Mouse (Mus musculus) stomach, postnatal 0 days (tissue): ENCODE data around the gene Rxylt1. TPM values are rescaled to one million over a fixed set of nuclear protein-coding genes. Genes with fewer than 3 reads are reported as not detected.

Source experiments
- ATAC-seq: fragments of 200-750 bp; cut with Nextera tagmentation; 2 replicates; pipeline ENCODE4 v1.8.0; 2017; ENCODE audit not compliant: low FRiP score, low TSS enrichment
- DNase-seq: peaks from one replicate; pipeline ENCODE4 v3.0.0-alpha.2; 2016; ENCODE audit warnings: low spot score
- H3K27ac ChIP-seq: fragments of 300-500 bp; sonication (generic); replicated peaks from 2 replicates; pipeline ENCODE4 v1.5.1; 2014; ENCODE audit warnings: mild to moderate bottlenecking, control low read depth
- H3K27me3 ChIP-seq: fragments of 300-500 bp; sonication (generic); 2 replicates; pipeline ENCODE4 v1.6.1; 2014; ENCODE audit warnings: low read length; ENCODE audit not compliant: control insufficient read depth, insufficient read depth
- H3K36me3 ChIP-seq: fragments of 300-500 bp; sonication (generic); 2 replicates; pipeline ENCODE4 v1.6.1; 2014; ENCODE audit warnings: low read length, mixed read lengths; ENCODE audit not compliant: control insufficient read depth, insufficient read depth
- H3K4me1 ChIP-seq: fragments of 300-500 bp; sonication (generic); replicated peaks from 2 replicates; pipeline ENCODE4 v1.6.1; 2014; ENCODE audit warnings: antibody characterized with exemption; ENCODE audit not compliant: control insufficient read depth, insufficient read depth
- H3K4me2 ChIP-seq: fragments of 300-500 bp; sonication (generic); replicated peaks from 2 replicates; pipeline ENCODE4 v1.6.1; 2014; ENCODE audit warnings: low read depth, mild to moderate bottlenecking, control low read depth, moderate library complexity
- H3K4me3 ChIP-seq: fragments of 300-500 bp; sonication (generic); 2 replicates; pipeline ENCODE4 v1.5.1; 2014; ENCODE audit warnings: low read depth, low read length, control low read depth
- H3K9ac ChIP-seq: fragments of 300-500 bp; sonication (generic); 2 replicates; pipeline ENCODE4 v1.6.1; 2014; ENCODE audit warnings: mild to moderate bottlenecking, low read length, control low read depth, mixed read lengths
- H3K9me3 ChIP-seq: fragments of 300-500 bp; sonication (generic); 2 replicates; pipeline ENCODE4 v1.6.1; 2016; ENCODE audit warnings: low read length; ENCODE audit not compliant: control insufficient read depth
- CTCF ChIP-seq: IDR thresholded peaks from 2 replicates; pipeline ENCODE4 v1.5.1; 2016; ENCODE audit warnings: antibody characterized with exemption, low read depth, mild to moderate bottlenecking, moderate library complexity
- EP300 ChIP-seq: optimal IDR thresholded peaks from 2 replicates; pipeline ENCODE3; 2016; ENCODE audit warnings: antibody characterized with exemption
- WGBS: fragments of 180-500 bp; shearing (Covaris S2); extraction: QIAGEN DNeasy Blood & Tissue Kit; methylation state at CpG from one replicate; pipeline ENCODE4 v1.1.7; 2014; 5-methylcytosine and 5-hydroxymethylcytosine counted together
- polyA plus RNA-seq: library from polyadenylated mRNA; unstranded; fragments of >200 nt; fragmentation: Nextera tagmentation; extraction: Ambion mirVana; gene quantifications from 2 replicates; pipeline ENCODE4 v1.2.1, GENCODE M21; 2015

Rxylt1 gene
- polyA plus RNA-seq, 1 experiment from 2014 or later: 45.8 TPM

DNA sequence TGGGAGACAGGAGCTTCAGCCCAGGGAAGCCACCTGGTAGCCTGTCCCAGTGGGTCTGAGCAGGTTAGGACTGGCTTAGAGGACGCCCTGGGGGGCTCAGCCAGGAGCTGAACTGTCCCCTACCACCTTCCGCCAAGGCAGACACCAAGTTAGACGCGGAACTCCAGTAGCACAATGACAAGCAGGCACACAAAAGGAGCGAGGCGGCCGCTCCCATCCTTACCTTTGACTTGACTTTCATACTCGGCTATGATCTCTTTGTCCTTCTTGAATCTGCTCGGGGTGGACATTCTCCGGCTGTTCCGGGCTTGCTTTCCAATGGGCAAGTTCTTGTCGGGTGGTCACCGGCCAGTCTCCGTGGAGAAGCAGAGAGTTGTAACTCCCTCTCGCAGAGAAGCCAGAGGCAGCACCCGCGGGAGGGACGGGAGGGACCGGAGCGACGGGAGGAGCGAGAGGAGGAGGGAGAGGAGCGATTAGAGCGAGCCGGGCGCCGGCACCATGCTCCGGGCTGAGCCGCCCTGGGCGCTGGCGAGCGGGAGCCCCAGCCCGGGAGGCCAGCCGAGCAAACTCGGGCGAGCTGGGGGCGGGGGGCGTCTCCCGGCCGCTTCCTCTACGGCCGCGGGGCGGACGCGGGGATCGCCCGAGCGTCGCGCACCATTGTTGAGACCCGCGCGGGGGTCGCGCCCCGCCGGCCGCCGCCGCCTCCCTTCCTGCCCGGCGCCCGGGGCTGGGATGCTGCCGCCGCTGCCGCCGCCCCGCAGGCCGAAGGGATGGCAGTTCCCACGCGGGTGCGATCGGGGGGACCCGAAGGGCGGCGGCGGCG, 50.1 kb downstream of the Rxylt1 start, which contains the start of gene Srgap1:
Gene Srgap1 (minus strand): TSS at position 412 of the 823 bp plus-strand sequence.
- peak within 1 kb of the TSS; percentile 86 for H3K27ac ChIP-seq
- 1% methylated on average over 46 of the region's 79 CpGs for WGBS
- ATAC-seq (peak; percentile 72), DNase-seq (peak; percentile 72)
- no peaks in the 10 kb centered on the region for H3K36me3 ChIP-seq
- H3K4me1 ChIP-seq: 0 out of 2 replicates have a peak, but pooled peaks cover 2% of the 10 kb centered on the region
- H3K9ac ChIP-seq: peak within 1 kb of the TSS; percentile 78
- peak within 1 kb of the TSS; percentile 84 for H3K4me3 ChIP-seq
- TF ChIP-seq CTCF: no peak
- TF ChIP-seq EP300: no peak
- no peaks in the 10 kb centered on the region for H3K9me3 ChIP-seq
- H3K4me2 ChIP-seq: peak within 1 kb of the TSS; percentile 72
- H3K27me3 ChIP-seq: no peaks in the 10 kb centered on the region

- Histone ChIP-seq H3K9ac (peak overlapping the region; percentile 78), H3K27me3 (no peaks in the 10 kb centered on the region), H3K27ac (peak overlapping the region; percentile 86), H3K9me3 (no peaks in the 10 kb centered on the region), H3K36me3 (no peaks in the 10 kb centered on the region), H3K4me3 (peak overlapping the region; percentile 84), H3K4me1 (0 out of 2 replicates have a peak, but pooled peaks cover 2% of the 10 kb centered on the region), H3K4me2 (peak overlapping the region; percentile 72)
- ATAC-seq (no peak), DNase-seq (no peak)
- TF ChIP-seq EP300: no peak
- no peak for TF ChIP-seq CTCF
- 2% methylated on average over 13 of the region's 13 CpGs for WGBS
These were observed 50.7 kb downstream of the Rxylt1 start for GRCm38 (mm10) chr10:122046511-122046903.

DNA sequence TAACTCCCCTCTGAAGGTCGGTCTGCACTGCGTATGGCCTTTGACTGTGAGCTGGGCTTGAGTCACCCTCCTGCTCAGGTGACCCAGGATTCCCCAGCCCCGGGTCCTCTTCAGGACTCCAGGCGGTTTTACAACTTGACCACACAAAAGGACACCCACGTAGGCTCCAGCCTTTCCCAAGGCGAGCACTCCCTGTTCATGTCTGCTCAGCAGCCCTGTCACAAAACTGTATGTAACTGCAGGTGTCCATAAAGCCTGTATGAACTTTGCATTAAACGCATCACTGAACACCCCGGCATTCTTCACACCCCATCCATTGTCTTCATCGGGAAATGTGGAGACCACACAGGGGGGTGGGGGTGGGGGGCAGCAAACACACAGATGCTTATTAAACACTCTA, 51.2 kb downstream of the Rxylt1 start:
- Histone ChIP-seq H3K4me1 (0 out of 2 replicates have a peak, but pooled peaks cover 2% of the 10 kb centered on the region), H3K9ac (peak overlapping the region; percentile 1; the same call in 1 of the 2 replicates), H3K27me3 (no peaks in the 10 kb centered on the region), H3K9me3 (no peaks in the 10 kb centered on the region), H3K27ac (0 out of 2 replicates have a peak overlapping the region, but pooled peaks have one; percentile 35), H3K4me2 (peak overlapping the region; percentile 72), H3K36me3 (no peaks in the 10 kb centered on the region), H3K4me3 (peak overlapping the region; percentile 84)
- TF ChIP-seq CTCF: no peak
- TF ChIP-seq EP300: no peak
- peak; percentile 29 for DNase-seq
- no peak for ATAC-seq
- WGBS: 31% methylated on average over 9 of the region's 9 CpGs

GRCm38 (mm10) chr10:122044926-122045325, 52.2 kb downstream of the Rxylt1 start:
- Histone ChIP-seq H3K4me1 (0 out of 2 replicates have a peak, but pooled peaks cover 2% of the 10 kb centered on the region), H3K4me2 (no peak overlapping the region), H3K36me3 (no peaks in the 10 kb centered on the region), H3K4me3 (no peak overlapping the region), H3K9ac (no peak overlapping the region), H3K27me3 (no peaks in the 10 kb centered on the region), H3K9me3 (no peaks in the 10 kb centered on the region), H3K27ac (no peak overlapping the region; the same call in 1 of the 2 replicates)
- TF ChIP-seq EP300 (no peak), CTCF (no peak)
- 87% methylated on average over 4 of the region's 4 CpGs for WGBS
- ATAC-seq (no peak), DNase-seq (peak; percentile 38)

DNA sequence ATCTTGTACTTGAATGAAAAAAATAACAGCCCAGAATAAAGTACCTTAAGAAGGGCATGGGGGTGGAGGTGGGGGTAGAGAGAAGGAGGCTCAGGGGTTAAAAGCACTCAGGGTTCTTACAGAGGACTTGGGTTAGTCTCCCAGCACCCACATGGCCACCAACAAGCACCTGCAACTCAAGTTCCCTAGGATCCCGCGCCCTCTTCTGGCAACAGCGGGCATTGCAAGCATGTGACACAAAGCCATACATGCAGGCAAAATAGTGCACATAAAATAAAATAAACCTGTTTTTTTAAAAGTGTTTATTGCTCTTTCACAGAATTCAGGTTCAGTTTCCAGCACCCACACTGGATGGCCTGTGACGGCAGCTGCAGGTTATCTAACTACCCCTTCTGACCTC, 56.8 kb downstream of the Rxylt1 start:
- TF ChIP-seq CTCF (peak; percentile 68), EP300 (no peak)
- 42% methylated on average over 4 of the region's 4 CpGs for WGBS
- no peaks in the 10 kb centered on the region for H3K36me3 ChIP-seq
- H3K9me3 ChIP-seq: no peaks in the 10 kb centered on the region
- DNase-seq (peak; percentile 41), ATAC-seq (no peak)
- H3K27ac ChIP-seq: no peak overlapping the region
- H3K4me2 ChIP-seq: no peak overlapping the region
- no peak overlapping the region for H3K9ac ChIP-seq
- H3K27me3 ChIP-seq: no peaks in the 10 kb centered on the region
- H3K4me1 ChIP-seq: no peaks in the 10 kb centered on the region
- H3K4me3 ChIP-seq: no peak overlapping the region

- H3K4me2 ChIP-seq: no peak overlapping the region
- TF ChIP-seq EP300: no peak
- TF ChIP-seq CTCF: no peak
- no peak overlapping the region for H3K9ac ChIP-seq
- no peaks in the 10 kb centered on the region for H3K4me1 ChIP-seq
- H3K36me3 ChIP-seq: no peaks in the 10 kb centered on the region
- ATAC-seq (no peak), DNase-seq (no peak)
- H3K27ac ChIP-seq: no peak overlapping the region
- H3K4me3 ChIP-seq: no peak overlapping the region
- H3K9me3 ChIP-seq: no peaks in the 10 kb centered on the region
- WGBS: 82% methylated on average over 4 of the region's 4 CpGs
- H3K27me3 ChIP-seq: no peaks in the 10 kb centered on the region
These were observed 57.6 kb downstream of the Rxylt1 start for GRCm38 (mm10) chr10:122039566-122039965.
